Mouse (Mus musculus) C2C12 (cell line): ENCODE results near the gene Ric8b. TPM values are rescaled to one million over a fixed set of nuclear protein-coding genes. Genes with fewer than 3 reads are reported as not detected.

Source experiments
- H3K27me3 ChIP-seq: one replicate; pipeline ENCODE4 v1.6.1; 2011; ENCODE audit not compliant: control insufficient read depth, insufficient read depth, insufficient read length
- H3K36me3 ChIP-seq: one replicate; pipeline ENCODE4 v1.6.1; 2011; ENCODE audit not compliant: control insufficient read depth, insufficient read depth
- H3K4me3 ChIP-seq: one replicate; pipeline ENCODE4 v1.5.1; 2011; ENCODE audit warnings: mild to moderate bottlenecking, control low read depth; ENCODE audit not compliant: poor library complexity, insufficient read depth, severe bottlenecking
- H3K79me2 ChIP-seq: one replicate; pipeline ENCODE4 v1.6.1; 2011; ENCODE audit not compliant: control insufficient read depth, insufficient read depth
- H3K79me3 ChIP-seq: one replicate; pipeline ENCODE4 v1.6.1; 2011; ENCODE audit warnings: low read depth, control low read depth
- H3ac ChIP-seq: one replicate; pipeline ENCODE3; 2011; ENCODE audit warnings: low read depth; ENCODE audit not compliant: control insufficient read depth, insufficient read length
- CEBPB ChIP-seq: IDR thresholded peaks from one replicate; pipeline ENCODE4 v1.6.1; 2011; ENCODE audit warnings: low read depth, mild to moderate bottlenecking, control low read depth, moderate library complexity
- CTCF ChIP-seq: IDR thresholded peaks from one replicate; pipeline ENCODE4 v1.5.1; 2011; ENCODE audit not compliant: control insufficient read depth, insufficient read depth, insufficient read length
- FOSL1 ChIP-seq: IDR thresholded peaks from one replicate; pipeline ENCODE4 v1.8.0; 2011; ENCODE audit warnings: mild to moderate bottlenecking, low read length; ENCODE audit not compliant: poor library complexity, insufficient read depth, severe bottlenecking
- MAX ChIP-seq: IDR thresholded peaks from one replicate; pipeline ENCODE4 v1.6.1; 2011; ENCODE audit warnings: mild to moderate bottlenecking, control low read depth
- MYOD1 ChIP-seq: IDR thresholded peaks from one replicate; pipeline ENCODE4 v1.6.1; 2011; ENCODE audit warnings: low read depth; ENCODE audit not compliant: control insufficient read depth, insufficient read length
- MYOG ChIP-seq: IDR thresholded peaks from one replicate; pipeline ENCODE4 v1.6.1; 2011; ENCODE audit not compliant: control insufficient read depth, insufficient read length; ENCODE audit errors: extremely low read depth
- USF1 ChIP-seq: IDR thresholded peaks from one replicate; pipeline ENCODE4 v1.6.1; 2011; ENCODE audit warnings: low read depth, mild to moderate bottlenecking, control low read depth, moderate library complexity
- polyA plus RNA-seq: library from polyadenylated mRNA; unstranded; fragments of >200 nt; fragmentation: generic; extraction: Trizol; gene quantifications from one replicate; pipeline ENCODE4 v1.2.1, GENCODE M21; 2012; ENCODE audit warnings: missing spikeins

Gene Ric8b
- polyA plus RNA-seq, 1 experiment, result 6.4 TPM

DNA sequence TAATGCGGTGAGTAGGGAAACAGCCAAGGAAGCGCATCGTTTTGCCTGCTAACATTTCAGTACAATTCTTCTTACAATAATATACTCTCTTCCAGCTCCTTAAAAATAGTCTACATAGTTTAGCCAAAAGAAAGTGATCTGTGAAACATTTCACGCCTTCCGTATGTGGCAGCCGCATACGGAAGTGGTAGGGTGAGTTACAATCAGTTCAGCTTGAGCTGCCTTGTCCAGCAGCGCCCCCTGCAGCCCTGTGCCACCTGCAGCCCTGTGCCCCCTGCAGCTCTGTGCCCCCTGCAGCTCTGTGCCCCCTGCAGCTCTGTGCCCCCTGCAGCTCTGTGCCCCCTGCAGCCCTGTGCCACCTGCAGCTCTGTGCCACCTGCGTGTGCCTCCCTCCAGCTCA is 68.5 kb downstream of the Ric8b start:
- Histone ChIP-seq H3K27me3 (no peaks in the 10 kb centered on the region), H3K36me3 (peaks cover 43% of the 10 kb centered on the region), H3K79me3 (no peaks in the 10 kb centered on the region), H3ac (no peak overlapping the region), H3K79me2 (no peaks in the 10 kb centered on the region), H3K4me3 (no peak overlapping the region)
- TF ChIP-seq MYOG (no peak), USF1 (no peak), MAX (no peak), FOSL1 (no peak), MYOD1 (no peak), CTCF (peak; percentile 62), CEBPB (no peak)

DNA sequence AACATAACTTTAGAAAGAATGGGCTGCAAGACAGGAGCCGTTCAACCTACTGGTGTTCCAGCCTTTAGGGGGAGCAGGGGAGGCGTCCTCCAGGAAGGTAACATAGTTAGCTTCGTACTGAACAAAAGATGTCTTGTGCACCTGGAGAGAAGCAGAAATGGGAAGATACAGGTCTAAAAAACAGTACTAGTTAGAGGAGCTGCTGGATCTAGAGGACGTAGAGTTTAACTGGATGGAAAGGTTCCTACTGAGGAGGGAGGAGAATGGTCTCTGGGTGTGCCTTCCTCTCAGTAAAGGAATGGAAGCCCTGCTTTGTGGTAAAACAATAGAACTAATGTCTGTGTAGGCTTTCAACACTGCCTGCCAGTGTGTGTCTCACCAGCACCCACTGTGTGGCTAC is 70.2 kb downstream of the Ric8b start:
- Histone ChIP-seq H3K36me3 (peaks cover 44% of the 10 kb centered on the region), H3ac (no peak overlapping the region), H3K4me3 (no peak overlapping the region), H3K79me3 (no peaks in the 10 kb centered on the region), H3K27me3 (no peaks in the 10 kb centered on the region), H3K79me2 (no peaks in the 10 kb centered on the region)
- TF ChIP-seq MYOD1, result no peak

DNA sequence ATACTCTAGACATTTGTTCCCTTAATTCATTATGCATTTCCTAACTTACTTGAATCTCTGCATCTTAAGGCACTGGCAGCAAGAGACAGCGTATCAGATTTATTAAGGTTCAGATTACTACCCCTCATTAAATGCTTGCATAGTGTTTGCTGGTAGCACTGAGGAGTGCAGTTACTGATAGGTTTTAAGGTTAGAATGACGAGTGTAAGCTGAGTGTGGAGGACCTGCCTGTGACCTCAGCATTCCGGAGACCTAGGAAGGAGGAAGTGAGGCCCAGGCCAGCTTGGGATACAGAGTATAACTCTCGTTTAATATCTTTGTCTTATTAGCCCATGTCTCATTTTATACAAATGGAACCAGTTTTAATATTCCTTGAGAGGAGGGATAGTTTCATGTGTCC is 71.2 kb downstream of the Ric8b start:
- Histone ChIP-seq H3K27me3 (no peaks in the 10 kb centered on the region), H3K79me2 (no peaks in the 10 kb centered on the region), H3K4me3 (no peak overlapping the region), H3K79me3 (no peaks in the 10 kb centered on the region), H3K36me3 (peaks cover 39% of the 10 kb centered on the region), H3ac (no peak overlapping the region)
- TF ChIP-seq CEBPB, result no peak
- TF ChIP-seq CTCF, result no peak
- no peak for TF ChIP-seq MAX
- TF ChIP-seq USF1, result no peak
- no peak for TF ChIP-seq MYOG
- TF ChIP-seq MYOD1, result no peak
- TF ChIP-seq FOSL1, result no peak

DNA sequence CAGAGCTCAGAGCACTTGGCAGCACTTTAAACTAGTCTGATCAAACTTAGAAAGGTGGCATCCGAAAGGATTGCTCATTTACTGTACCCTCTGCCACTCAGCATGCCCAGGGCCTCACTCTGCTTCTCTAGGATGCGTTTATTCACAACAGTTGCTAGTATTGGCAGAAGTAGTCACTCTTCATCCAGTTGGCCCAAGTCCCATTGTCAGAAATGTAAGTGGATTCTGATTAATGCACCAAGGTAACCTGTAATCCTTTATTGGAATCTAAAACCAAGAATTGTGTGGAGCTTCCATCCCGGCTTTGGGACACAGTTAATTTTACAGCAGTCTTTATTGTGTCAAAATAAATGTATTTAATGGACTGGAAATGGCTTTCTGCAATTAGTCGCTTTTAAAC is 76.9 kb downstream of the Ric8b start:
- TF ChIP-seq MYOG (no peak), FOSL1 (no peak), CTCF (no peak), MAX (no peak), MYOD1 (no peak), CEBPB (no peak), USF1 (no peak)
- no peaks in the 10 kb centered on the region for H3K79me2 ChIP-seq
- no peak overlapping the region for H3ac ChIP-seq
- no peak overlapping the region for H3K4me3 ChIP-seq
- H3K27me3 ChIP-seq, result no peaks in the 10 kb centered on the region
- H3K79me3 ChIP-seq, result no peaks in the 10 kb centered on the region
- peaks cover 28% of the 10 kb centered on the region for H3K36me3 ChIP-seq

DNA sequence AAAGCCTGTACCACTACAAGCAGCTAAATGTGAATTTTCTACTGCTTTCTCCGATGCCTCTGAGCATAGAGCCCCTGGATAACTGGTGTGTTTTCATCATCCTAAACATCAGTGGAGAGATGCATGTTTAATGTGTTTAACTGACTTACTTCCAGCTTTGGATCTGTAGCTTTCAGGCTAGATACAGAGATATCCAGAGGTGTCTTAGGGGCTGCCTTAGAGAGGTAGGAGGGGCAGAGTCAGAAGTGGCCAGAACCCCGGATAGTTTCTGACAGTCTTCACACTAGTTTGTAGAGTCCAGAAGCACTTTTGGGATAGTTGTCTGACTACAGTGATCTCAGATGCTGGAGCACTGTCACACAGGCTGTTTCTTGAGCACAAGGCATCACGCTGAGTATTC is 77.6 kb downstream of the Ric8b start:
- TF ChIP-seq FOSL1 (no peak), USF1 (no peak), MYOG (no peak), MYOD1 (no peak), CEBPB (no peak), CTCF (no peak), MAX (no peak)
- H3K79me3 ChIP-seq, result no peaks in the 10 kb centered on the region
- no peaks in the 10 kb centered on the region for H3K79me2 ChIP-seq
- peaks cover 28% of the 10 kb centered on the region for H3K36me3 ChIP-seq
- H3ac ChIP-seq, result no peak overlapping the region
- H3K4me3 ChIP-seq, result no peak overlapping the region
- H3K27me3 ChIP-seq, result no peaks in the 10 kb centered on the region

DNA sequence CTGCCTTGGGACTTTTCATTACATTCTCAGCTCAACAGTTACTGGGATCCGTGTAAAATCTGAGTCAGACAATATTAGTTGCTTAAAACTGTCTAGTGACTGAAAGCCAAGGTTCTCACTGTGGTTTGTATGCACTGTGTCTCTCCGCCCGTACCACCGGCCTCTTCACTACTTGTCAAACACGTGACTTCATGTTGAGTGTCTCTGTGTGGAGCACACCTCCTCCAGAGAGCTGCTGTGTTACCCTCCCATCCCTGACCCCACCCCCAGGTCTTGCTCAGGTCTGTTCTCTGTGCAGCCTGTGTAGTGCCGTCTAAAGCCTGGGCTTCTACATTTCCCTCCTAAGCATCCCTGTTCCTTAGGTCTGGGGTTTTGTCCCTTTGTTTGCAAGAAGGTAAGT is 79.0 kb downstream of the Ric8b start:
- Histone ChIP-seq H3K4me3 (no peak overlapping the region), H3K36me3 (peaks cover 22% of the 10 kb centered on the region), H3ac (no peak overlapping the region), H3K79me2 (no peaks in the 10 kb centered on the region), H3K79me3 (no peaks in the 10 kb centered on the region), H3K27me3 (no peaks in the 10 kb centered on the region)
- TF ChIP-seq USF1 (no peak), MYOD1 (no peak), MAX (no peak), CTCF (no peak), FOSL1 (no peak), MYOG (no peak), CEBPB (no peak)
